Mouse (Mus musculus) MEL (cell line): ENCODE data around the gene Pycr1. TPM values are rescaled to one million over a fixed set of nuclear protein-coding genes. Genes with fewer than 3 reads are reported as not detected.

ENCODE experiments used
- DNase-seq: peaks from one replicate; pipeline ENCODE4 v3.0.0; 2011; ENCODE audit warnings: low read depth, low spot score
- H3K27ac ChIP-seq: 2 replicates; pipeline ENCODE4 v1.5.1; 2012; ENCODE audit warnings: low read depth, mild to moderate bottlenecking, control low read depth, low read length, moderate library complexity; ENCODE audit not compliant: control insufficient read depth
- H3K27me3 ChIP-seq, 2 experiments: fragments of 150-350 bp in 1 of 2; sonication (generic) in 1 of 2; 2 replicates each; pipeline ENCODE4 v1.6.1; 2012; ENCODE audit warnings: low read length in 2 of 2, mild to moderate bottlenecking in 2 of 2, improper control_type of control experiment in 1 of 2, moderate library complexity in 1 of 2; ENCODE audit not compliant: insufficient read depth in 2 of 2, control insufficient read depth in 1 of 2
- H3K36me3 ChIP-seq, 2 experiments: 2 replicates each; pipeline ENCODE4 v1.6.1; 2012 to 2014; ENCODE audit warnings: low read length in 2 of 2, improper control_type of control experiment in 1 of 2, inconsistent platforms in 1 of 2, mild to moderate bottlenecking in 1 of 2; ENCODE audit not compliant: insufficient read depth in 2 of 2, control insufficient read depth in 1 of 2
- H3K4me1 ChIP-seq, 2 experiments: fragments of 150-350 bp in 1 of 2; sonication (generic) in 1 of 2; 2 replicates each; pipeline ENCODE4 v1.6.1; 2012; ENCODE audit warnings: low read length in 2 of 2, improper control_type of control experiment in 1 of 2, mild to moderate bottlenecking in 1 of 2; ENCODE audit not compliant: insufficient read depth in 2 of 2, control insufficient read depth in 1 of 2
- H3K4me3 ChIP-seq, 2 experiments: fragments of 150-350 bp in 1 of 2; sonication (generic) in 1 of 2; 2 replicates each; pipeline ENCODE4 v1.5.1; 2012; ENCODE audit warnings: low read depth in 2 of 2, low read length in 2 of 2, mild to moderate bottlenecking in 2 of 2, moderate library complexity in 2 of 2, control low read depth in 1 of 2, improper control_type of control experiment in 1 of 2; ENCODE audit not compliant: control insufficient read depth in 1 of 2, insufficient read depth in 1 of 2
- H3K79me2 ChIP-seq: 2 replicates; pipeline ENCODE4 v1.6.1; 2012; ENCODE audit warnings: mild to moderate bottlenecking, low read length, moderate library complexity; ENCODE audit not compliant: control insufficient read depth, poor library complexity, insufficient read depth
- H3K9ac ChIP-seq: 2 replicates; pipeline ENCODE4 v1.6.1; 2012; ENCODE audit warnings: low read depth, mild to moderate bottlenecking, control low read depth, low read length, moderate library complexity; ENCODE audit not compliant: control insufficient read depth, poor library complexity, severe bottlenecking
- H3K9me3 ChIP-seq: fragments of 150-350 bp; sonication (generic); replicated peaks from 2 replicates; pipeline ENCODE4 v1.6.1; 2012; ENCODE audit warnings: mild to moderate bottlenecking, low read length, improper control_type of control experiment, moderate library complexity; ENCODE audit not compliant: insufficient read depth
- CHD2 ChIP-seq: IDR thresholded peaks from 2 replicates; pipeline ENCODE4 v1.6.1; 2011; ENCODE audit warnings: low read length, improper control_type of control experiment
- CTCF ChIP-seq, 3 experiments: IDR thresholded peaks in 2 of 3; conservative IDR thresholded peaks in 1 of 3; 2 replicates each; pipeline ENCODE4 v1.5.1; 2011 to 2012; ENCODE audit warnings: low read length in 3 of 3, low read depth in 2 of 3, mild to moderate bottlenecking in 2 of 3, improper control_type of control experiment in 1 of 3, inconsistent platforms in 1 of 3, mixed read lengths in 1 of 3, moderate library complexity in 1 of 3; ENCODE audit not compliant: control insufficient read depth in 1 of 3, insufficient read depth in 1 of 3, poor library complexity in 1 of 3, severe bottlenecking in 1 of 3
- GABPA ChIP-seq: IDR thresholded peaks from 2 replicates; pipeline ENCODE4 v1.6.1; 2012; ENCODE audit warnings: low read depth, mild to moderate bottlenecking, inconsistent platforms, low read length, improper control_type of control experiment, moderate library complexity
- GATA1 ChIP-seq: IDR thresholded peaks from 2 replicates; pipeline ENCODE4 v1.6.1; 2011; ENCODE audit warnings: low read depth, low read length, improper control_type of control experiment
- HCFC1 ChIP-seq: IDR thresholded peaks from 2 replicates; pipeline ENCODE4 v1.6.1; 2012; ENCODE audit warnings: low read depth, mild to moderate bottlenecking, inconsistent platforms, low read length, improper control_type of control experiment, moderate library complexity
- JUND ChIP-seq: IDR thresholded peaks from 2 replicates; pipeline ENCODE4 v1.6.1; 2011; ENCODE audit warnings: low read depth, mild to moderate bottlenecking, improper control_type of control experiment, low read length
- KAT2A ChIP-seq: conservative IDR thresholded peaks from 2 replicates; pipeline ENCODE4 v1.6.1; 2012; ENCODE audit warnings: low read depth, low read length, improper control_type of control experiment, inconsistent platforms
- MAX ChIP-seq: IDR thresholded peaks from 2 replicates; pipeline ENCODE4 v1.6.1; 2011; ENCODE audit warnings: low read length, improper control_type of control experiment
- MAZ ChIP-seq: IDR thresholded peaks from 2 replicates; pipeline ENCODE4 v1.6.1; 2012; ENCODE audit warnings: low read depth, mild to moderate bottlenecking, inconsistent platforms, low read length, improper control_type of control experiment
- MEF2A ChIP-seq: IDR thresholded peaks from 2 replicates; pipeline ENCODE4 v1.6.1; 2014; ENCODE audit warnings: low read depth, mild to moderate bottlenecking, inconsistent platforms, low read length, improper control_type of control experiment; ENCODE audit not compliant: poor library complexity, insufficient replicate concordance, severe bottlenecking; ENCODE audit errors: extremely low read depth
- MXI1 ChIP-seq: IDR thresholded peaks from 2 replicates; pipeline ENCODE4 v1.6.1; 2011; ENCODE audit warnings: mild to moderate bottlenecking, low read depth, low read length, improper control_type of control experiment
- MYC ChIP-seq: IDR thresholded peaks from 2 replicates; pipeline ENCODE4 v1.6.1; 2011; ENCODE audit warnings: low read depth, mild to moderate bottlenecking, low read length, improper control_type of control experiment, moderate library complexity
- POLR2AphosphoS2 ChIP-seq: IDR thresholded peaks from 2 replicates; pipeline ENCODE4 v1.6.1; 2011; ENCODE audit warnings: low read length, improper control_type of control experiment
- RAD21 ChIP-seq: IDR thresholded peaks from 2 replicates; pipeline ENCODE4 v1.6.1; 2011; ENCODE audit warnings: mild to moderate bottlenecking, low read depth, low read length, improper control_type of control experiment
- RCOR1 ChIP-seq: IDR thresholded peaks from 2 replicates; pipeline ENCODE4 v1.6.1; 2012; ENCODE audit warnings: low read depth, mild to moderate bottlenecking, inconsistent platforms, low read length, improper control_type of control experiment
- SMC3 ChIP-seq: IDR thresholded peaks from 2 replicates; pipeline ENCODE4 v1.6.1; 2011; ENCODE audit warnings: low read depth, low read length, improper control_type of control experiment
- TBP ChIP-seq: IDR thresholded peaks from 2 replicates; pipeline ENCODE4 v1.8.0; 2011; ENCODE audit warnings: low read depth, low read length, improper control_type of control experiment
- USF2 ChIP-seq, 2 experiments: IDR thresholded peaks; 2 replicates each; pipeline ENCODE4 v1.6.1; 2011 to 2012; ENCODE audit warnings: improper control_type of control experiment in 2 of 2, low read length in 2 of 2, borderline replicate concordance in 1 of 2, inconsistent platforms in 1 of 2, low read depth in 1 of 2, mild to moderate bottlenecking in 1 of 2; ENCODE audit not compliant: insufficient read depth in 1 of 2
- ZC3H11A ChIP-seq: IDR thresholded peaks from 2 replicates; pipeline ENCODE4 v1.6.1; 2012; ENCODE audit warnings: low read depth, mild to moderate bottlenecking, inconsistent platforms, low read length, improper control_type of control experiment
- ZKSCAN1 ChIP-seq: IDR thresholded peaks from 2 replicates; pipeline ENCODE4 v1.6.1; 2012; ENCODE audit warnings: low read depth, mild to moderate bottlenecking, inconsistent platforms, low read length, improper control_type of control experiment, moderate library complexity
- polyA plus RNA-seq, 2 experiments: library from polyadenylated mRNA; stranded (reverse) in 1 of 2; unstranded in 1 of 2; fragments of >175 nt in 1 of 2; fragments of >200 nt in 1 of 2; gene quantifications; 2 replicates each; pipeline versions ENCODE4 v1.2.1 to v1.2.4; 2012; ENCODE audit warnings: low replicate concordance in 2 of 2, low read depth in 1 of 2; ENCODE audit not compliant: insufficient read length in 2 of 2, insufficient read depth in 1 of 2, missing spikeins in 1 of 2
- total RNA-seq: library from RNA; depleted of rRNA; stranded (reverse); fragments of 300-350 nt; gene quantifications from 2 replicates; pipeline ENCODE4 v1.2.3, GENCODE M21; 2012

Pycr1 gene
- total and polyA plus RNA-seq, 3 experiments = 2.6 to 15.3 TPM; not detected in 1

DNA sequence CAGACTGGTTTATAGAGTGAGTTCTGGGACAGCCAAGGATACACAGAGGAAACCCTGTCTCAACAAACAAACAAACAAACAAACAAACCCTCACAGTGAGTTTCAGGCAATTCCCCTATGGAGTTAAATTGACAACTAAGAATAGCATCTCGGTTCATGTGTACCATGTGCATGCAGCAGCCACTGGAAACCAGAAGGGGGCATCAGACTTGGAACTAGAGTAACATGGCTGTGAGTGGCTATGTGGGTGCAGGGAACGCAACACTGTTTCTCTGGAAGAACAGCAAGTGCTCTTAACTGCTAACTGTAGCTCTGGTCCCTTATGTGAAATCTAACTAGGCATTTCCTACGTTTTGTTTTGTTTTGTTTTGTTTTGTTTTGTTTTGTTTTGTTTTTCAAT is 8.3 kb upstream of the Pycr1 start:
- Histone ChIP-seq H3K27me3 (peaks cover 0 to 2% of the 10 kb centered on the region in 2 experiments; a peak in 1 of 4 replicates), H3K9me3 (no peaks in the 10 kb centered on the region), H3K4me1 (no peaks in the 10 kb centered on the region), H3K36me3 (no peaks in the 10 kb centered on the region), H3K27ac (no peak overlapping the region), H3K9ac (no peak overlapping the region), H3K79me2 (no peaks in the 10 kb centered on the region), H3K4me3 (no peak overlapping the region)
- peak; percentile 61 for DNase-seq
- TF ChIP-seq KAT2A (no peak), MYC (peak; percentile 70), CTCF (IDR thresholded peaks at IDR 0.05 in 2 of 3, conservative IDR thresholded peaks at IDR 0.05 in 1 of 3; ENCODE audit: control insufficient read depth in 1 of 3, insufficient read depth in 1 of 3, low read depth in 2 of 3, low read length in 3 of 3, poor library complexity in 1 of 3, severe bottlenecking in 1 of 3) (peak; percentile 63 to 75 (median 69)), USF2 (IDR thresholded peaks at IDR 0.05; ENCODE audit: borderline replicate concordance in 1 of 2, insufficient read depth in 1 of 2, low read depth in 1 of 2, low read length in 2 of 2) (no peak), MEF2A (no peak), RCOR1 (no peak), CHD2 (no peak), MAZ (no peak), SMC3 (peak; percentile 77), ZC3H11A (peak; percentile 28), RAD21 (peak; percentile 32), MXI1 (no peak)

DNA sequence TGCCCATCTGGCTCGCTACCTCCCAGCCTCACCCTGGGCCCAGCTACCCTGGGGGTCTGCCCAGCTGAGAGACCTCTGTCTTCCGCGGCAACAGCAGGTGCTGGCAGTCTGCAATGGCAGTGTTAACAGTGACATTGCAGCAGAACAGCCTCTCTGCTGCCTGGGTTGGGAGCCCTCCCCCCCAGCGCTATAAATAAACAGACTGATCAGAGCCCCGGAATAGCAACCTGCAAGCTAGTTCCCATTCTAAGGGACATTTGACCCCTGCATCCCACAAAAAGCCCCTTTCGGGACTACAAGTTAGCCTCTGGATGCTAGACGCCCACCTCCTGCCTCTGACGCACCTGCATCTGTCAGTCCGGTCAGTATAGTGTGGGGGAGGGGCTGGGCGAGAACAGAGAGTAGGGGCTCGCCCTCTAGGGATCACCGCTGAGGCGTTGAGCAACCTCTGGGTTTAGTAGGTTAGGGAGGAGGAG is 4.5 kb upstream of the Pycr1 start, which contains the start of gene Myadml2:
Gene Myadml2, minus strand, starts transcription at position 158 of the 476 bp plus-strand sequence.
- Histone ChIP-seq H3K9ac (no peak within 1 kb of the TSS), H3K4me3 (no peak within 1 kb of the TSS), H3K27me3 (no peaks in the 10 kb centered on the region; a peak in 1 of 4 replicates), H3K4me1 (peaks cover 4 to 7% of the 10 kb centered on the region in 2 experiments; a peak in 3 of 4 replicates), H3K36me3 (peaks cover 0 to 5% of the 10 kb centered on the region in 2 experiments; a peak in 2 of 4 replicates), H3K9me3 (no peaks in the 10 kb centered on the region), H3K79me2 (no peaks in the 10 kb centered on the region), H3K27ac (no peak within 1 kb of the TSS)
- TF ChIP-seq JUND (no peak), MYC (no peak), TBP (no peak), MAZ (no peak), ZC3H11A (no peak), RAD21 (no peak), GABPA (no peak), RCOR1 (no peak), HCFC1 (no peak), MAX (no peak), GATA1 (no peak), POLR2AphosphoS2 (no peak), ZKSCAN1 (no peak)
- no peak for DNase-seq
